Mouse (Mus musculus): ENCODE measurements around the gene Ankrd2.

The Ankrd2 gene

GRCm38 (mm10) chr19:41997090-41997489, 38.7 kb upstream of the Ankrd2 start:
- Histone ChIP-seq H3K27me3 (ENCODE audit: insufficient read depth, low read length) (no peaks in the 10 kb centered on the region), H3K4me3 (replicated peaks; ENCODE audit: low read length) (0 out of 2 replicates have a peak overlapping the region, but pooled peaks have one; percentile 11), H3K36me3 (ENCODE audit: insufficient read depth, low read length) (no peaks in the 10 kb centered on the region; the same call in 1 of the 2 replicates), H3K9me3 (ENCODE audit: low read length) (no peaks in the 10 kb centered on the region), H3K4me1 (replicated peaks; ENCODE audit: low read depth, low read length) (peaks cover 94% of the 10 kb centered on the region)
- no peak for TF ChIP-seq CTCF (conservative IDR thresholded peaks at IDR 0.05; ENCODE audit: low read length)
- TF ChIP-seq NANOG (IDR thresholded peaks at IDR 0.05; ENCODE audit: borderline replicate concordance, low read length), result no peak
- no peak for TF ChIP-seq POU5F1 (IDR thresholded peaks at IDR 0.05; ENCODE audit: borderline replicate concordance, low read length)

- H3K9me3 ChIP-seq (ENCODE audit: low read length), result no peaks in the 10 kb centered on the region
- H3K27me3 ChIP-seq (ENCODE audit: insufficient read depth, low read length), result no peaks in the 10 kb centered on the region
- TF ChIP-seq POU5F1 (IDR thresholded peaks at IDR 0.05; ENCODE audit: borderline replicate concordance, low read length), result no peak
Measured at GRCm38 (mm10) chr19:41998770-41999548, 36.8 kb upstream of the Ankrd2 start.

GRCm38 (mm10) chr19:41999688-42000283, 36.0 kb upstream of the Ankrd2 start:
- Histone ChIP-seq H3K36me3 (ENCODE audit: insufficient read depth, low read length) (no peaks in the 10 kb centered on the region), H3K4me3 (replicated peaks; ENCODE audit: low read length) (no peak overlapping the region), H3K27me3 (ENCODE audit: insufficient read depth, low read length) (no peaks in the 10 kb centered on the region), H3K4me1 (replicated peaks; ENCODE audit: low read depth, low read length) (peaks cover 67% of the 10 kb centered on the region), H3K9me3 (ENCODE audit: low read length) (no peaks in the 10 kb centered on the region)
- TF ChIP-seq POU5F1 (IDR thresholded peaks at IDR 0.05; ENCODE audit: borderline replicate concordance, low read length) (no peak), CTCF (conservative IDR thresholded peaks at IDR 0.05; ENCODE audit: low read length) (no peak)

More at GRCm38 (mm10) chr19:41998770-41999548, 36.8 kb upstream of the Ankrd2 start:
- Histone ChIP-seq H3K36me3 (ENCODE audit: insufficient read depth, low read length) (no peaks in the 10 kb centered on the region), H3K4me1 (replicated peaks; ENCODE audit: low read depth, low read length) (peaks cover 75% of the 10 kb centered on the region), H3K4me3 (replicated peaks; ENCODE audit: low read length) (no peak overlapping the region)

- Histone ChIP-seq H3K9me3 (ENCODE audit: low read length) (no peaks in the 10 kb centered on the region), H3K36me3 (ENCODE audit: insufficient read depth, low read length) (no peaks in the 10 kb centered on the region), H3K4me1 (replicated peaks; ENCODE audit: low read depth, low read length) (peaks cover 63% of the 10 kb centered on the region), H3K4me3 (replicated peaks; ENCODE audit: low read length) (no peak overlapping the region), H3K27me3 (ENCODE audit: insufficient read depth, low read length) (no peaks in the 10 kb centered on the region)
- TF ChIP-seq POU5F1 (IDR thresholded peaks at IDR 0.05; ENCODE audit: borderline replicate concordance, low read length) (no peak), NANOG (IDR thresholded peaks at IDR 0.05; ENCODE audit: borderline replicate concordance, low read length) (peak; percentile 74; the same call in 1 of the 2 replicates)
Measured at GRCm38 (mm10) chr19:42000446-42000958, 35.3 kb upstream of the Ankrd2 start.

GRCm38 (mm10) chr19:42001253-42001980, 34.4 kb upstream of the Ankrd2 start:
- Histone ChIP-seq H3K27me3 (ENCODE audit: insufficient read depth, low read length) (no peaks in the 10 kb centered on the region), H3K4me3 (replicated peaks; ENCODE audit: low read length) (no peak overlapping the region), H3K36me3 (ENCODE audit: insufficient read depth, low read length) (no peaks in the 10 kb centered on the region), H3K4me1 (replicated peaks; ENCODE audit: low read depth, low read length) (peaks cover 63% of the 10 kb centered on the region), H3K9me3 (ENCODE audit: low read length) (no peaks in the 10 kb centered on the region)
- TF ChIP-seq POU5F1 (IDR thresholded peaks at IDR 0.05; ENCODE audit: borderline replicate concordance, low read length), result no peak
- no peak for TF ChIP-seq CTCF (conservative IDR thresholded peaks at IDR 0.05; ENCODE audit: low read length)
- no peak for TF ChIP-seq NANOG (IDR thresholded peaks at IDR 0.05; ENCODE audit: borderline replicate concordance, low read length)

- H3K9me3 ChIP-seq (ENCODE audit: low read length), result no peaks in the 10 kb centered on the region
- no peaks in the 10 kb centered on the region for H3K36me3 ChIP-seq (ENCODE audit: insufficient read depth, low read length)
- H3K4me3 ChIP-seq (replicated peaks; ENCODE audit: low read length), result no peak overlapping the region
- H3K4me1 ChIP-seq (replicated peaks; ENCODE audit: low read depth, low read length), result peaks cover 65% of the 10 kb centered on the region
- H3K27me3 ChIP-seq (ENCODE audit: insufficient read depth, low read length), result no peaks in the 10 kb centered on the region
- TF ChIP-seq CTCF (conservative IDR thresholded peaks at IDR 0.05; ENCODE audit: low read length) (no peak), POU5F1 (IDR thresholded peaks at IDR 0.05; ENCODE audit: borderline replicate concordance, low read length) (no peak), NANOG (IDR thresholded peaks at IDR 0.05; ENCODE audit: borderline replicate concordance, low read length) (no peak)
Measured at GRCm38 (mm10) chr19:42004258-42004657, 31.5 kb upstream of the Ankrd2 start.

GRCm38 (mm10) chr19:42005616-42006015, 30.2 kb upstream of the Ankrd2 start:
- H3K36me3 ChIP-seq (ENCODE audit: insufficient read depth, low read length), result no peaks in the 10 kb centered on the region
- no peak overlapping the region for H3K4me3 ChIP-seq (replicated peaks; ENCODE audit: low read length)
- TF ChIP-seq CTCF (conservative IDR thresholded peaks at IDR 0.05; ENCODE audit: low read length) (no peak), NANOG (IDR thresholded peaks at IDR 0.05; ENCODE audit: borderline replicate concordance, low read length) (no peak), POU5F1 (IDR thresholded peaks at IDR 0.05; ENCODE audit: borderline replicate concordance, low read length) (no peak)
- no peaks in the 10 kb centered on the region for H3K27me3 ChIP-seq (ENCODE audit: insufficient read depth, low read length)
- H3K9me3 ChIP-seq (ENCODE audit: low read length), result no peaks in the 10 kb centered on the region
- H3K4me1 ChIP-seq (replicated peaks; ENCODE audit: low read depth, low read length), result peaks cover 65% of the 10 kb centered on the region

GRCm38 (mm10) chr19:42006568-42006967, 29.2 kb upstream of the Ankrd2 start:
- no peaks in the 10 kb centered on the region for H3K27me3 ChIP-seq (ENCODE audit: insufficient read depth, low read length)
- TF ChIP-seq CTCF (conservative IDR thresholded peaks at IDR 0.05; ENCODE audit: low read length), result no peak
- no peak for TF ChIP-seq NANOG (IDR thresholded peaks at IDR 0.05; ENCODE audit: borderline replicate concordance, low read length)
- no peak for TF ChIP-seq POU5F1 (IDR thresholded peaks at IDR 0.05; ENCODE audit: borderline replicate concordance, low read length)
- no peaks in the 10 kb centered on the region for H3K9me3 ChIP-seq (ENCODE audit: low read length)
- H3K4me3 ChIP-seq (replicated peaks; ENCODE audit: low read length), result no peak overlapping the region
- H3K36me3 ChIP-seq (ENCODE audit: insufficient read depth, low read length), result peaks cover 5% of the 10 kb centered on the region
- peaks cover 65% of the 10 kb centered on the region for H3K4me1 ChIP-seq (replicated peaks; ENCODE audit: low read depth, low read length)

Data from E14TG2a.4 (cell line).